Mouse (Mus musculus) spleen, adult 2 months (tissue): ENCODE results near the gene 1700016K19Rik.

Experiments used
- CTCF ChIP-seq: fragments of 200-500 bp; IDR thresholded peaks from 2 replicates; pipeline ENCODE4 v1.5.1; 2011; ENCODE audit warnings: mild to moderate bottlenecking, inconsistent platforms; ENCODE audit not compliant: insufficient read depth, insufficient read length, insufficient replicate concordance; ENCODE audit errors: extremely low read depth
- POLR2A ChIP-seq: fragments of 200-500 bp; IDR thresholded peaks from 2 replicates; pipeline ENCODE4 v1.6.1; 2011; ENCODE audit warnings: low read depth, low read length, inconsistent platforms

DNA sequence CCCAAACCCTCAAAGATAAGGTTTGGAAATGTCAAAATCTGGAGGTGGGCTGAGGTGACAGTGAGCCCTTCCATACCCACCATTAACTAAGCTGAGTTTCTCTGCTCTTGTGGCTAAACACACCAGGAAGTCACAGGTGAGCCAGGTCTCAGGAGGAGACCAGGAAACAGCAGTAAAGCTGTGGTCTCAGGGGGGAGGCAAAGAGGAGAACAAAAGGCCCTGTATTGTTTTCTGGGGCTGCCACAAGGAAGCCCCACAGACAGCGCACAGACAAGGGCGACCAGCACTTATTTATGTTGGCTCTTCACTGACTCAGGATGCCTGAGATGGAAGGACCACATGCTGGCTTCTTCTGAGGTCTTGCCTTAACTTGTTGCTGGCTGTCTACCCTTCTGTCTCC lies 19.3 kb upstream of the 1700016K19Rik start:
- TF ChIP-seq CTCF = no peak
- TF ChIP-seq POLR2A = no peak
